Mouse (Mus musculus): Measurements from ENCODE around the gene Osr1.

Osr1 gene

GRCm38 (mm10) chr12:9569971-9570370 is at the start of gene Osr1:
Osr1 (plus strand) TSS chr12:9570116.
- DNase-seq (ENCODE audit: extremely low read depth, low read depth): no peak

GRCm38 (mm10) chr12:9550328-9550727 is 19.6 kb upstream of the Osr1 start:
- DNase-seq (ENCODE audit: extremely low read depth, low read depth): no peak

DNA sequence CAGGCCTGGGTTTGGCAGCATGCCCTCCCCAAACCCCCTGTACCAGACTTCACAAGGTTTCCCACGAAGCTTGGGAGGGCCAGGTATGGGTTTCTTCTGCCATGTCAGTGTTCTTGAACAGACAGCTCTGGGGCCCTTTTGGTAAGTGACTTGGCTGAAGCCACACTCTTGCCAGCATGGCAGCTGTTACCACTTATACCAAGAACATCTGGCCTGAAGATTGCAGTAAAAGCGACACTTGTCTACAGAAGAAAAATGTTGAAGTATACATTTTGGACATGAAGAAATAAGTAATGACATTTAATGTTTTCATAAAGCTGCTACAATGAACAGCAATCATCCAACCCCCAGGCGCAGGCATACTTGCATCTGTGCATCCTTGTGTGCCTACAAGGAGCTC is 5.0 kb upstream of the Osr1 start:
- DNase-seq (ENCODE audit: extremely low read depth, low read depth): no peak

GRCm38 (mm10) chr12:9570496-9570995 is 630 bp downstream of the Osr1 start:
- no peak for DNase-seq (ENCODE audit: extremely low read depth, low read depth)

DNA sequence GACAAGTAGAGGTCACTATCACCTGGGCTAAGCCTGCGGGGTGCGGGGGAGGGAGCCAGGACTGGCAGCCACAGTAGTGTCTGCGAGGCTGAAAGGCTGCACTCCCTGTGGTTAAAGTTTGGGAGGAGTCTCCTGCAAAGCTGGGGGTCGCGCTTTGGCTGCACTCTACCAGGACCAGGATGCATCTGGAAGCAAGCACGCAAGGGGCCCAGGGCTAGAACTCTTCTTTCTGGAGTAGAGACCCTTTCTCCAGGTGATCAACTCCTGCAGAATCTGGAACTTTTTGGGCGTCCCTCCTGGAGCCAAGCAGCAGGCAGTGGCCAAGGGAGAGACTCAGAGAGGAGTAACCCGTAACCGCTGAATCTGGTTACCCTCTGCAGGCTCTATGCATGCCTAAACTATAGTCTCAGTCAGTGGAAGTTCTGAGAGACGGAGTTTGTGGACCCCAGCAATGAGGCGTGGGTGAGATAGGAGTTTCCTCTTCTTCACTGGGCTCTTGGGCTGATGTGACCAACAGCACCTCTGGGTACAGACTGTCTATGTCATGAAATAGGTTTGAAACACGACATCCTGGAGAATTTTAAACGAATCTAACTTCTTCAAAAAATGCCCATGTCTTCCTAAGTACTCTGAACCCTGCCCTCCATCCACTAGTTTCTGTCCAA is 1.5 kb downstream of the Osr1 start:
- DNase-seq (ENCODE audit: extremely low read depth, low read depth): no peak

DNA sequence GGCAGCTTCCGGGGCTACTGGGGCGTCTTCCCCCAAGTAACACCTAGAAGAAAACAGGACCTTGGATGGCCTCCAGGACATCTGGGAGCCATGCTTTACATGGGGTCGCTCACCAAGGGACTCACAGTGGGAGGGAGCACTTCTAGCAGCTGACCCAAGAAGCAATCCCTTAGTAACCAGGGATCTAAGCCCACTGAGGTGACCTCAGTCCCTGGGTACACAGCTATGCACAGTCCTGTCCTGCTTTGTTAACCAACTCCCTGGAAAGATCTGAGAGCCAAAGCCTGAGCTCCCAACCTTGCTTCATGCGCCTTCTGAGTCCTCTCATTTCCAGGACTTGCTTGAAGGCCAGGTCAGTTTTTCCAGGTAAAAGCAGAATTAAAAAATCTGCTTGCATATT is 2.1 kb downstream of the Osr1 start:
- DNase-seq (ENCODE audit: extremely low read depth, low read depth): no peak

- no peak for DNase-seq (ENCODE audit: extremely low read depth, low read depth)
Measured at GRCm38 (mm10) chr12:9573682-9574081, 3.8 kb downstream of the Osr1 start.

DNA sequence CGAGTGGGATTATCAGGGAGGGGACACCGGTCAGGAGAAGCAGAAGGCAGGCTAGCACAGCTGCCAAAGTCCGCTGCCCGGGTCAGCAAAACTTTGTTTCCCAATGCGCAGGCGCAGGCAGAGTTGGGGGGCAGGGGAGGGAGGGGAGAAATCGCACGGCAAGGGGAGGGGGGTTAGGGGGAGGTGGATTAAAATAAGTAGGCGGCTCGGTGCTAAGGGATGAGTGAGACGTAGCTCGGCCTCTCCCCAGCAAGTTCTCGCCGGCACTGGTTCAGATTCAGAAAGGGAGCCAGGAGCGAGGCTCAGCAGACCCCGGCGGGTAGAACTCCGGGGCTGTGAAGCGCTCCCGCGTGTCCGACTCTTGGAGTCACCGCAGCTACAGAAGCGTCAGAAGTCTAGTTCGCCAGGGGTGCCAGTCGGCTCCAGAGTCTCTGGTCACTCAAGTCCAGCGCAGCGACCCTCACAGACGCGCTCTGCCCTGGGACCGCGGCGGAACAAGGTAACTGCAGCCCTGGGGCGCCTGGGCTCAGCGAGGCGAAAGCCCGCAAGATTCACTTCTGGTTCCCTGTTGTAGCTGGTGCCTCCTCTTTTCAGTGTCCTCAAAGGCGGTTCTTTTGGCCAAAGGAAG is 4.4 kb downstream of the Osr1 start:
- no peak for DNase-seq (ENCODE audit: extremely low read depth, low read depth)

DNA sequence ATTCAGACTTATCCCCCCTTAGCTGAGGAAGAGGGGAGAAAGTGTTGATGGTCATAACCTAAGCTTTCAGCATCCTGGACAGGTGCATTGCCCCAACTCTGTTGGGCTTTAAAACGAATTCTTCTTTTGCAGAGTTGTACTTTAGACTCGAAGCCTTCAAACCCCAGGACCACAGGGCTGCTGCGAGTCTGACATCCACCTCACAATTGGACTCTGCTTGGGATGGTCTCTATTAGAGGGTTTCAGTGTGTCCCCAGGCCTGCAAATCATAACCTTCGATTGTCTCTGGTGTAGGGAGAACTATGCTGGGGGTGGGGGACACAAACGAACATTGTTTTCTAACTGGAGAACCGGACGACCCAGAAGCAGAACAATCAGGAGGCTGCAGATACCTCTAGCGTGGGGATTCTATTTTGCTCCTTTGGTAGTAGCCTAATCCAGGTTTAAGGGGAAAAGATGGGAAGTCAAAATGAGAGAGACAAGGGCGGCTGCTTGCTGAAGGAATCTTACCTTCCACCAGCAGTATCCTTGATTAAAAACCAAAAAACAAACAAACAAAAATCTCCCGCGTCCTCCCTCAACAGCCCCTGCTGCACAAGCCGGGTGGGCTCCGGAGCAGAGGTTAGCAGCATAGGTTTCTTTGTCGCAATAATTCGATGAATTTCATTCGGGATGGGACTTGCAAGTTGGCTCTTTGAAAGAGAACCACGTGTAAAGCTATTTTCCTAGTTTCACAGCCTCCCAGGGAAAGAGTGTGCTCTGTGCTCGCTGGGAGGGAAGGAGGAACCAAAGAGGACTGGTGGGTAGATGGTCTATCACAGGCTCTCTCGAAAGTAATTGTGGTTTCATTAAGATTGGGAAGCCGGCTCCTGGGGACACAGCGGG is 5.5 kb downstream of the Osr1 start:
- DNase-seq (ENCODE audit: extremely low read depth, low read depth): no peak

- DNase-seq (ENCODE audit: extremely low read depth, low read depth): no peak
Measured at GRCm38 (mm10) chr12:9576043-9576538, 6.2 kb downstream of the Osr1 start.

DNA sequence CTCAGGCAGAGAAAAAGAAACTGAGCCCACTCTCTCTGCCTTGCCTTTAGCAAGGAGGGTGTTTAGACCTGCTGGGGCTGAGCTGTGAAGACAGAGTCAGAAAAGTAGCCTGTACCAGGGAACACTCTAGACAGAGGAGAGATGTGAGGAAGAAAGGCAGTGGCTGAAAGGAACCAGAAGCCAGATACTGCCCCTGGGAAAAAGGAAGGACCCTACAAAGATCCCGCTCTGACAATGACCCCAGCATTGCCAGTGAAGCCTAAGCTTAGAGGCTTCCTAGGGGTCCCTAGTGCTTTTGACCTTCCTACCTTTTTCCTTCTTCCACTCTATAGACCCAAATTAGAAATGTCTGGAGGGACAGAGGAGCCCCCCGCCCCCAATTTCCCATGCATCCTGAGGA is 7.7 kb downstream of the Osr1 start:
- DNase-seq (ENCODE audit: extremely low read depth, low read depth): no peak

DNA sequence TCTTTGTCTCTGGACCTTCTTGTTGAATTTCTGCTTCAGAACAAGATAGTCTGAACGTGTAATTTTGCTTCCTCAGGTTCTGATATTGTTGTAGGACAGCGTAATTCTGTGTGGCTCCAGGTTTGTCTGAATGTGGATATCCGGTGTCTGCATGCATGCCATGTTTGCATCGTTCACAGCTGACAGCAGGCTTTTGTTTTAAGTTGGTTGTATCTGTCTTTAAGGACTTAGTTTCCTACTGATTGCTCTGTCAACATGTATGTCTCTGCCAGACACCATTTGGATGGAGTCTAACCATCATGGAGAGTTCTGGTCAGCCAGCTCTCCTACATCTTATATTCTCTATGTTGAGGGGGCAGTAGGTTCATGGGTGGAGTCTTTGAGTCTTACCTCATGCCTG is 8.7 kb downstream of the Osr1 start:
- DNase-seq (ENCODE audit: extremely low read depth, low read depth): no peak

DNA sequence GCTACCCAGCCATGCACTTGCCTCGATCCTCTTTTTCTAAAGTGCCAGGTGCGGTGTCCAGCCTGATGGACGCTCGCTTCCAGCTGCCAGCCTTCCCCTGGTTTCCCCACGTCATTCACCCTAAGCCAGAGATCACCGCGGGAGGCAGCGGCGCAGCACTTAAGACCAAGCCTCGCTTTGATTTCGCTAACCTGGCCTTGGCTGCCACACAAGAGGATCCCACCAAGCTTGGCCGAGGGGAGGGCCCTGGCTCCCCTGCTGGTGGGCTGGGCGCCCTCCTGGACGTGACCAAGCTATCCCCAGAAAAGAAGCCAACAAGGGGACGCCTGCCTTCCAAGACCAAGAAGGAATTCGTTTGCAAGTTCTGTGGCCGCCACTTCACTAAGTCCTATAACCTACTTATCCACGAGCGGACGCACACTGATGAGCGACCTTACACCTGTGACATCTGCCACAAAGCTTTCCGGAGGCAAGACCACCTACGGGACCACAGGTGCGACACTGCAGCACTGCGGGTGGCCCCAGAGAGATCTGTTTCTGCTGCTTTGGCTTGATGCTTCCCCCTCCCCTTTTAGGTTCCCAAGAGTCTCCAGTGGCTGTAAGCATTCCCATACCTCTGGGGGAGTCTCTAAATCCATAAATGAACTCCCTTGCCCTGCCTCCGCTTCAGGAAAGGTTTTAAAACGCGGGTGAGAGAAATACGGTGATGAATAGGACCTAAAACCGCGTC is 9.6 kb downstream of the Osr1 start:
- no peak for DNase-seq (ENCODE audit: extremely low read depth, low read depth)

DNA sequence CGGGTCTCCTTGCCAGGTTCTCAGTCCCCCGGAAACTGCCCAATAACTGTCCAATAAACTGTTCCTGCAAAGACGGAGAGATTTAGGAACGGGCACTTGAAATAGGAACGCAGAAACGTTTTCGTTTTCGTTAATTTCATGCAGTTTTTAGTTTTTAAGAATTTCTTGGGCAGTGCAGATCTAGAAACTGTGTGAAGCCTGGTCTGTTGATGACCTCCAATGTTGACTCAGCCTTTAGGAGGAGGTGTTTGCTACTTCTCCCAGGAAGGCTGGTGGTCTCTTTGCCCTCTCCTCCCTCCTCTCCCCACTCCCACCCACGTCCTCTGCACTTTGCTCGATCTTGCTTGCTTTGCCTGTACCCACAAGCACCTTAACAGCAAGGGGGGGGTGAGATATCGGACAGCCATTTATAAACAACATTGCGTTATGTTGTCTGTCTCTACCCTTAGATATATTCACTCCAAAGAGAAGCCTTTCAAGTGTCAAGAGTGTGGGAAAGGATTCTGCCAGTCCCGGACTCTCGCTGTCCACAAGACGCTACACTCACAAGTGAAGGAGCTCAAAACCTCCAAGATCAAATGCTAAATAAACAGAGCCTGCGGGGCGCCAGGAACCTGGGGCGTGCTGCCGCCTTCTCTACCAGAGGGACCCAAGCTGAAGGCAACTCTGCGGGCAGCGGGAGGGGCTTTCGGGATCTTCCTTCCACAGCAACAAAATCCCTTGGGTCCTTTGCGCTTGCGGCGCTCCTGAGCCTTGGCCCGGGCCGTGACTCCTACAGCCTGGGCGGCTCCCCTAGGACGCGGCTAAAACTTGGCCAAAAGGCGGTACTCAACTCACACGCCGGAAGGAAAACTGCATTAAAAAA is 10.4 kb downstream of the Osr1 start:
- no peak for DNase-seq (ENCODE audit: extremely low read depth, low read depth)

DNA sequence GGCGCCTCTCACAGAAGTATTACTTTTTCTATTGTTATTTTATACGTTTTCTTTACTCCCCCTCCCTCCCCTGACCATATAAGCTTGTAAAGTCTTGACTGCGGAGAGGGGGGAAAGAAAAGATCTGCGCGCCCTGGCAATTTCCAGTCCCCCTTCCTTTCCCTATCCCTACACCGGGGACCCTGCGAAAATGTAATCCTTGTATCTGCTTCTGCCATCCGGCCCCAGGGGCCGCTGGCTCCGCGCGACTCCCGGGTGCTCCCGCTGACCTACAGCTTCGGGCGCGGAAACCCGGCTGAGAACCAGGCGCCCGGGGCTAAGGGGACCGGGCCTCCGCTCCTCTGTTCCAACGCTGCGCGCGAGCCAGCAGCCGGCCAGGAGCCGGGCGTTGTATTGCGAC is 11.1 kb downstream of the Osr1 start:
- DNase-seq (ENCODE audit: extremely low read depth, low read depth): no peak

GRCm38 (mm10) chr12:9581506-9581905 is 11.6 kb downstream of the Osr1 start:
- DNase-seq (ENCODE audit: extremely low read depth, low read depth): no peak

DNA sequence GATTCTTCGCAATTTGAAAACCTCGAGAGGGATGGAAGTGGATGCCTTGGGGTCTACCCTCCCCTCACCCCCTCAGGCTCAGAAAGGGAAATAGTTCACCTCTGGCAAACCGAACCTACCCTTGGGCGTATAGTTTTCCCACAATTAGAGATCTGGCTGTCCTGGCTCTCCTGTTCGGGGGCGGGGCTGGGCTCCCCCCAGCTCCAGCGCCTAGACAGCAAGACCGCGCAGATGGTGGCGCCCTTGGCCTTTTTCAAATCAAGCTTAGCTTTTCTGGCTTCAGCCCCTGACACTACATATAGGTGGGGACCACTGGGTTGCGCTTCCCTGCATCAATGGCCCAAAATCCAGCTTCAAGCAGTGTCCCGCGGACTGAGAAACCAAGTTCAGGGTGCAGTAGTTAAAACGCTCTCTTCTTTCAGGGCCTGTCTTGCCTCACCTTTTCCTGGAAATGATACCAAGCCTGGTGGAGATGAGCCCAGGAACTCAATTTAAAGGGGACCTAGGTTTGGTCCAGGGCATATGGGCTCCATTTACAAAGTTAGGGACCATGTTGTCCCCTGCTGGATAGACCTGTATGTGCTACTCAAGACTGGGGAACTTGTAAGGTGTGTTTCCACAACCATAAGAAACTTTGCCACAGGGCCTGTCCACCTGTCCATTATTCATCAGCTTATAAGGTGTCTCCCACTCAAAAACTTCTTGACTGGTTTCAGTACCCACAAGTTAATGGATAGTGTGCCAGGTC is 12.5 kb downstream of the Osr1 start:
- no peak for DNase-seq (ENCODE audit: extremely low read depth, low read depth)

- no peak for DNase-seq (ENCODE audit: extremely low read depth, low read depth)
Measured at GRCm38 (mm10) chr12:9583380-9583779, 13.5 kb downstream of the Osr1 start.

GRCm38 (mm10) chr12:9584366-9585084 is 14.6 kb downstream of the Osr1 start:
- DNase-seq (ENCODE audit: extremely low read depth, low read depth): no peak
